Mouse (Mus musculus): ENCODE measurements around the gene Rybp. TPM values are rescaled to one million over a fixed set of nuclear protein-coding genes. Genes with fewer than 3 reads are reported as not detected.
A peak's percentile ranks its signal among the peaks of the same experiment; 100 is the strongest.

The Rybp gene
- 14.7 and 19.6 TPM in 2 replicates for polyA plus RNA-seq (2015; fragmentation: Nextera tagmentation; extraction: Ambion mirVana)

DNA sequence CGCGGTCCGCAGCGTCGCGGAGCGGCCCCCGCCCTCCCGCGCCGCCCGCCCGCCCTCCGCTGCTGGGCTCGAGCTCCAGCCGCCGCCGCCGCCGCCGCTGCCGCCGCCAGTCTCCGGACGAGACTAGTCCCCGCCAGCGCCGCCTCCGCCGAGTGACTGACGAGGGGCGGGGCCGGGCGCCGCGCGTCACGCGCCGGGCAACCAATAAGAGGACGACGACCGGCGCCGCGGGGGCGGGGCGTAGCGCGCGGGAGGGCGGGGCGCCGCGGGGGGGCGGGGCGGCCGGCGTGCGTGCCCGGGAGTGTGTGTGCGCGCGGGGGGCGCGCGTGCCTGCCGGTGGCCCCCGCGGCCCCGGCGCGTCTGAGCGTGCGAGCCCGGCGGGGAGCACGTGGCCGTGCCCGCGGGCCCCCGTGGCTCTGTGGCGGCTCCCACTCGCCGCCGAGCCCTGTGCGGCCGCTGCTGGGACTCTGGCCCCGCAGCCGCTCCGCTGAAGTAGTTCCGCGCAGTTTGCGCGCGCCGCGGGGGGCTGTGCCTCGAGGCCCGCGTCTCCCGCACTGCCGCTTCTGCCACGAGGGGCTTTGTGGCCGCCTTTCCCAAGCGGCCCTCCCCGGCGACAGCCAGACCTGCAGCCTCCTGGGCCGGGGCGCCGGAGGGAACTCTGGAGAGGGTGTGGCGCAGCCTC is at the start of gene Rybp:
Rybp (minus strand) TSS at position 152 of the 682 bp plus-strand sequence.
- peak within 1 kb of the TSS; percentile 90 for H3K9ac ChIP-seq (ENCODE audit: low read length)
- peak within 1 kb of the TSS; percentile 99 for H3K4me2 ChIP-seq (ENCODE audit: low read depth, low read length)
- peak; percentile 97 for ATAC-seq (ENCODE audit: low read depth)
- peaks cover 25% of the 10 kb centered on the region for H3K4me1 ChIP-seq (replicated peaks; ENCODE audit: control insufficient read depth, insufficient read depth, low read length)
- peak within 1 kb of the TSS; percentile 94 for H3K27ac ChIP-seq (ENCODE audit: low read length)
- H3K36me3 ChIP-seq (ENCODE audit: control insufficient read depth, insufficient read depth, low read length), result no peaks in the 10 kb centered on the region
- H3K27me3 ChIP-seq (ENCODE audit: control insufficient read depth, insufficient read depth, low read depth, low read length), result no peaks in the 10 kb centered on the region
- H3K9me3 ChIP-seq (ENCODE audit: control insufficient read depth, low read length), result no peaks in the 10 kb centered on the region
- H3K4me3 ChIP-seq (ENCODE audit: low read length), result peak within 1 kb of the TSS; percentile 72
- 0% methylated on average over 20 of the region's 112 CpGs for WGBS

DNA sequence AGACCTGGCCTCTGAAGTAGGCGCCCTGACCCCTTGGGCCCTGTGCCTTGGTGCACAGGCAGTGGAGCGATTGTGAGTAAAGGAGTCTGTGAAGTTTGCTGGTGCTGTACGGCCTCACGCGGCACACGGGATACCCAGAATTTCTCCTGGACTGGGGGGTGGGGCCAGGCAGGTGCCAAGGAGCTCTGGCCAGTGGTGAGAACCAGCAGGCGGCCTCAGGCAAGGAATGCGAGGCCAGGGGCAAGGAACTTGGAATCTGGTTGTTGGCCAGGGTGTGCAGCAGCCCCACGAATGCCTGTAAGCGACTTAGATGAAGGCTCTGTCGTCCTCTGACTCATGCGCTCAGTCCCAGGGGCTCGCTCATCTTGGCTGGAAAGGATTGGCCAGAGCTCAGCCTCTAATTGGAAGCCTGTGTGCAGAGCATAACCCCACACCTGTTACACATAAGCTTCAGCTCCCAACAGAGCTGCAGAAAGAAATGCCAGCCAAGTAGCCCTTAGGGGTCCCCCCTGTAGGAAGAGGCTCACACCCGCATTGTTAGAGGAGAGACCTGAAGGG is 49.4 kb upstream of the Rybp start:
- Histone ChIP-seq H3K4me2 (ENCODE audit: low read depth, low read length) (peak overlapping the region; percentile 15; the same call in 1 of the 2 replicates), H3K9me3 (ENCODE audit: control insufficient read depth, low read length) (no peaks in the 10 kb centered on the region), H3K27me3 (ENCODE audit: control insufficient read depth, insufficient read depth, low read depth, low read length) (no peaks in the 10 kb centered on the region), H3K9ac (ENCODE audit: low read length) (no peak overlapping the region), H3K36me3 (ENCODE audit: control insufficient read depth, insufficient read depth, low read length) (no peaks in the 10 kb centered on the region), H3K27ac (ENCODE audit: low read length) (no peak overlapping the region; the same call in 1 of the 2 replicates), H3K4me1 (replicated peaks; ENCODE audit: control insufficient read depth, insufficient read depth, low read length) (peaks cover 7% of the 10 kb centered on the region), H3K4me3 (ENCODE audit: low read length) (no peak overlapping the region)
- WGBS, result 24% methylated on average over 14 of the region's 14 CpGs
- no peak for ATAC-seq (ENCODE audit: low read depth)

DNA sequence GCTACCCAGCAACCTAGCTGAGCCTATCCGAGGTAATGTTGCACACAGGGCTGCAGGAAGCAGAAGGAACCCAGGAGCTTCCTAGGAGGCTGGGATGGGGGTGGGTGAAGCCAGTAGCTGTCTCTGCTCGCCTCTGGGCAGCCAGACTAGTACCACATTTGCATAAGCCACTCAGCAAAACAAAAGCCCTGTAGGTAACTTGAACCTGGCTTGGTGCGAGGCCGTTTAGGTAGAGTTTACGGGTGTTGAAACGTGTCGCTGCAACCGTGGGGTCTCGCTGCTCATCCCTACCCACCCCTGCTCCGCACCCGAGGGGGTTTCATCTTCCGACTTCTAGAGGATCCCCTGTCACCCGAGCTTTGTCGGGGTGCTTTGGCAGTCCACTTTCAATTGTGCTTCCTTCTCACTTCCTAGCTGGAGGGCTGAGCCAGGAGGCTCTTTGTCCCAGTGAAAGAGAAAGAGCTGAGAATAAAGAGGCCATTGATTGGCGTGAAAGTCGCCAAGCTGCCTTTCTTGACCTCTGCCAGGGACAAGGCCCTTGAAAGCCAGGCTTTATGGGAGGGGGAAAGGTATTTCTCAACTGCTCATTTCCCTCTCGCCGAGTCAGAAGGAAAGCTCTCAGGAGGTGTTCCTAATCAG is 48.3 kb upstream of the Rybp start:
- 20% methylated on average over 18 of the region's 18 CpGs for WGBS
- peak overlapping the region; percentile 46 for H3K4me2 ChIP-seq (ENCODE audit: low read depth, low read length)
- peaks cover 9% of the 10 kb centered on the region for H3K4me1 ChIP-seq (replicated peaks; ENCODE audit: control insufficient read depth, insufficient read depth, low read length)
- H3K27me3 ChIP-seq (ENCODE audit: control insufficient read depth, insufficient read depth, low read depth, low read length), result no peaks in the 10 kb centered on the region
- peak; percentile 59 for ATAC-seq (ENCODE audit: low read depth)
- no peaks in the 10 kb centered on the region for H3K9me3 ChIP-seq (ENCODE audit: control insufficient read depth, low read length)
- peak overlapping the region; percentile 38 for H3K9ac ChIP-seq (ENCODE audit: low read length)
- peak overlapping the region; percentile 22 for H3K4me3 ChIP-seq (ENCODE audit: low read length)
- peak overlapping the region; percentile 64 for H3K27ac ChIP-seq (ENCODE audit: low read length)
- no peaks in the 10 kb centered on the region for H3K36me3 ChIP-seq (ENCODE audit: control insufficient read depth, insufficient read depth, low read length)

DNA sequence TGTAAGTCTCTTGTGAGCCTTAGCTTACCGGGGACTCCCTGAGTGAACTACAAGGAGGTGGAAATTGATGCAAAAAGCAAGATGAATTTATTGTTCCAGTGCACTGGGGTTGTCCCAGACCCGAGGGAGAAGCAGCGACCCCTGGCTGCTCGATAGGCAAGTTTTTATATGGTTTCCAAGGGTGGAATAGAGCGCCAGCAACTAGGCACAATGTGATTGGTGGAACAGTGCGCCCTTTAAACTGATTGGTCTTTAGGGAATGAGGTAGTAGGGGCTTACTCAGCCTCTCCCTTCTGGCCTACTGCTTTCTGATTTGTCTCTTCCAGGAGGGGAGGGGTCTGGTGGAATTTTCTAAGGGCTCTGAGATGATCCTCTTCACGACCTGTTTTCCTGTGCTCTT is 46.5 kb upstream of the Rybp start:
- no peaks in the 10 kb centered on the region for H3K27me3 ChIP-seq (ENCODE audit: control insufficient read depth, insufficient read depth, low read depth, low read length)
- H3K9ac ChIP-seq (ENCODE audit: low read length), result no peak overlapping the region
- 78% methylated on average over 7 of the region's 7 CpGs for WGBS
- no peaks in the 10 kb centered on the region for H3K36me3 ChIP-seq (ENCODE audit: control insufficient read depth, insufficient read depth, low read length)
- H3K4me3 ChIP-seq (ENCODE audit: low read length), result no peak overlapping the region
- H3K4me1 ChIP-seq (replicated peaks; ENCODE audit: control insufficient read depth, insufficient read depth, low read length), result peaks cover 18% of the 10 kb centered on the region
- no peak overlapping the region for H3K4me2 ChIP-seq (ENCODE audit: low read depth, low read length)
- no peaks in the 10 kb centered on the region for H3K9me3 ChIP-seq (ENCODE audit: control insufficient read depth, low read length)
- H3K27ac ChIP-seq (ENCODE audit: low read length), result no peak overlapping the region
- no peak for ATAC-seq (ENCODE audit: low read depth)

DNA sequence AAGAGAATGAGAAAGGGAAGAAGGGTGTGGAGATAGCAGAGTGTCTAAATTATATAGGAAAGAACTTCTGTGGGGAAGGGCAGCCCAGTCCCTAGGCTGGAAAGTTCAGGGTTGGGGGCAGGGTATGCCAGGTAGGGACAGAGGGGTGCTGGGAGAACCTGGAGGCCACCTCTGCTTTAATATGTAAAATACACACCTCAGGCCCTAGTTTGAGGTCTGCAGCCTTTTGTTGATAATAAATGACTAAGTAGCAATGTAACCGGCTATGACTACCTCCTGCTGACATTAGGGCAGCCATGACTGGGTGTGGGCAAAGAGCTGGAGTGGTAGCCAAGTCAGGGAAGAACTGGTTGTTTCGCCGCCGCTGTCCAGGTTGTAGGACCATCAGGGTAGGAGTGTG is 45.2 kb upstream of the Rybp start:
- Histone ChIP-seq H3K4me2 (ENCODE audit: low read depth, low read length) (no peak overlapping the region), H3K36me3 (ENCODE audit: control insufficient read depth, insufficient read depth, low read length) (no peaks in the 10 kb centered on the region), H3K9ac (ENCODE audit: low read length) (no peak overlapping the region), H3K4me1 (replicated peaks; ENCODE audit: control insufficient read depth, insufficient read depth, low read length) (peaks cover 20% of the 10 kb centered on the region), H3K4me3 (ENCODE audit: low read length) (no peak overlapping the region), H3K9me3 (ENCODE audit: control insufficient read depth, low read length) (no peaks in the 10 kb centered on the region), H3K27ac (ENCODE audit: low read length) (no peak overlapping the region), H3K27me3 (ENCODE audit: control insufficient read depth, insufficient read depth, low read depth, low read length) (no peaks in the 10 kb centered on the region)
- ATAC-seq (ENCODE audit: low read depth), result no peak
- 87% methylated on average over 4 of the region's 4 CpGs for WGBS

DNA sequence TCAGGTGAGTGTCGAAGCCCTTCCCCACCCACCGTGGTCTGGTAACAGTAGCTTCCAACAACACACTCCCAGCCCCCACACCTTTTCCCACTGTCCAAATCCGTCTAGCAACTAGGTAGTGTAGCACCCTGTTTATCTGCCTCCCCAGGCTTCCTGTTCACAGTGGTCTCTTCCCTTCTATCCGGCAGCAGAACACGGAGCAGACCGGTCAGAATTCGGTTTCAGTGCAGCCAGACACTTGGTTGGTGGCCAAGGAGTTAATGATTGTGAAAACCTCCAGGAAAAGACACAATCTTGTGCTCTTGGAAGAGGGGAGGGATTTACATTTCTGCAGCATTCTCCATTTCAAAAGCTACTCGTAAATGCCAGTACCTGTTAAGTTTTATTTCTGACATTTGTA is 44.3 kb upstream of the Rybp start:
- H3K27ac ChIP-seq (ENCODE audit: low read length), result no peak overlapping the region
- no peaks in the 10 kb centered on the region for H3K9me3 ChIP-seq (ENCODE audit: control insufficient read depth, low read length)
- H3K4me2 ChIP-seq (ENCODE audit: low read depth, low read length), result no peak overlapping the region
- H3K4me3 ChIP-seq (ENCODE audit: low read length), result no peak overlapping the region
- H3K9ac ChIP-seq (ENCODE audit: low read length), result no peak overlapping the region
- peaks cover 20% of the 10 kb centered on the region for H3K4me1 ChIP-seq (replicated peaks; ENCODE audit: control insufficient read depth, insufficient read depth, low read length)
- no peaks in the 10 kb centered on the region for H3K27me3 ChIP-seq (ENCODE audit: control insufficient read depth, insufficient read depth, low read depth, low read length)
- H3K36me3 ChIP-seq (ENCODE audit: control insufficient read depth, insufficient read depth, low read length), result no peaks in the 10 kb centered on the region
- 29% methylated on average over 8 of the region's 8 CpGs for WGBS
- ATAC-seq (ENCODE audit: low read depth), result no peak

DNA sequence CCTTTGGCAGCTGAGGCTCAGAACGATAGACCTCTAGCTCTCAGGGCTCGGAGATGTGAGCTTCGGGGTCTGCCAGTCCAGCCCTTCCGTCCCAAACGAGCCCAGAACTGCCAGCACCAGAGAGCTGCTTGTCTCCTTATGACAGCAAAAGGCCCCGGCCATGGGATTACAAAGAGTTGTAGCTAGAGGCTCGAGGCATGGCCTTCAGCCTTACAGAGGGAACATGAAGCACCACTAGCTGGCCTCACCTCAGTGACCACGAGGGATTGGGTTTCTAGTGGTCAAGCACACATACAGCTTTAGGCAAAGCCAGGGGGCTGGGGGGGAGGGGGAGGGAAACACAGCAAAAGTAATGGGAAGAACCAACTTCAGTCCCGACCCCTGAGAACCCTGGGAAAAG is 43.8 kb upstream of the Rybp start:
- 77% methylated on average over 9 of the region's 9 CpGs for WGBS
- no peak overlapping the region for H3K27ac ChIP-seq (ENCODE audit: low read length)
- no peaks in the 10 kb centered on the region for H3K27me3 ChIP-seq (ENCODE audit: control insufficient read depth, insufficient read depth, low read depth, low read length)
- ATAC-seq (ENCODE audit: low read depth), result no peak
- H3K4me2 ChIP-seq (ENCODE audit: low read depth, low read length), result no peak overlapping the region
- no peak overlapping the region for H3K9ac ChIP-seq (ENCODE audit: low read length)
- H3K9me3 ChIP-seq (ENCODE audit: control insufficient read depth, low read length), result no peaks in the 10 kb centered on the region
- H3K4me1 ChIP-seq (replicated peaks; ENCODE audit: control insufficient read depth, insufficient read depth, low read length), result peaks cover 17% of the 10 kb centered on the region
- no peak overlapping the region for H3K4me3 ChIP-seq (ENCODE audit: low read length)
- H3K36me3 ChIP-seq (ENCODE audit: control insufficient read depth, insufficient read depth, low read length), result no peaks in the 10 kb centered on the region

DNA sequence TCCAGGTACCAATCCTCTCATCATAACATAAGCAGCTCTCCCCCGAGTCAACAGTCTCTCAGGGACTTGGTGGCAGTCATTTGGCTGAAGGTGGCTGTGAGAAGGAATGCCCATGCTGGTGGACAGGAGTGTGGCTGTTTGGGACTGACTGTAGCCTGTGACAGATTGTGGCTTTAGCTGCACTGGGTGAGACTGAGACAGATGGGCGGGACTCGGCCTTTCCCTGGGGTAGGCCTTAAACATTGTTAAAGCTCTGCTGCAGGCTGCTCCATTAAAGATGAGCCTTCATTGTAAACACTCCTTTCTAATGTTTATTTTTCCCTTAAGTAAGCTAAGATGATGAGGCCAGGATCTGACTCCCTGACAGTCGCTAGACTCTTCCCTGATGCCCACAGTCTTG is 42.3 kb upstream of the Rybp start:
- Histone ChIP-seq H3K9me3 (ENCODE audit: control insufficient read depth, low read length) (no peaks in the 10 kb centered on the region), H3K4me1 (replicated peaks; ENCODE audit: control insufficient read depth, insufficient read depth, low read length) (peaks cover 14% of the 10 kb centered on the region), H3K36me3 (ENCODE audit: control insufficient read depth, insufficient read depth, low read length) (no peaks in the 10 kb centered on the region), H3K4me3 (ENCODE audit: low read length) (no peak overlapping the region), H3K9ac (ENCODE audit: low read length) (no peak overlapping the region), H3K4me2 (ENCODE audit: low read depth, low read length) (no peak overlapping the region), H3K27ac (ENCODE audit: low read length) (no peak overlapping the region), H3K27me3 (ENCODE audit: control insufficient read depth, insufficient read depth, low read depth, low read length) (no peaks in the 10 kb centered on the region)
- 18% methylated on average over 4 of the region's 4 CpGs for WGBS
- ATAC-seq (ENCODE audit: low read depth), result peak; percentile 49; the same call in 1 of the 2 replicates

DNA sequence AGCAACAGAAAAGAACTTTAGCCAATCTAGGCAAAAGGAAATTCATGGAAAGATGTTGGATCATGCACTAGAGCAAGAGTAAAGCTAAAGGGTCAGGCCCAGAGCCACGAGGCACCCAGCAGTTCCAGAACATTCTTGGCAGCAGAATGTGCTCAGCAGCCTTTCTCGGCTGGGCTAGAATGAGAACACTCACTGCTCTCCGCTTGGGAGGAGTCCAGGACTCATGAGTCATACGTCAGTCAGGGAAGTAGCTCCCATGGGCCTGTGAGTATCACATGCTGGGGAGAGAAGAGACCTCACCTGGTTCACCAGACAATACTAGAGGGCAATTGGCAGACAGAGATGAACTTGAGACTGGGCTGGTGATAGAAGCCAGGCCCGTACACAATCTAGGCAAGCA is 39.8 kb upstream of the Rybp start:
- no peaks in the 10 kb centered on the region for H3K27me3 ChIP-seq (ENCODE audit: control insufficient read depth, insufficient read depth, low read depth, low read length)
- ATAC-seq (ENCODE audit: low read depth), result peak; percentile 71
- no peak overlapping the region for H3K9ac ChIP-seq (ENCODE audit: low read length)
- H3K36me3 ChIP-seq (ENCODE audit: control insufficient read depth, insufficient read depth, low read length), result no peaks in the 10 kb centered on the region
- no peak overlapping the region for H3K4me3 ChIP-seq (ENCODE audit: low read length)
- 42% methylated on average over 5 of the region's 5 CpGs for WGBS
- H3K4me1 ChIP-seq (replicated peaks; ENCODE audit: control insufficient read depth, insufficient read depth, low read length), result peaks cover 19% of the 10 kb centered on the region
- H3K27ac ChIP-seq (ENCODE audit: low read length), result no peak overlapping the region
- no peaks in the 10 kb centered on the region for H3K9me3 ChIP-seq (ENCODE audit: control insufficient read depth, low read length)
- H3K4me2 ChIP-seq (ENCODE audit: low read depth, low read length), result no peak overlapping the region

Data from lung, embryonic 16.5 days (tissue).